Mouse (Mus musculus): Measurements from ENCODE around the gene Chrng.

Chrng gene

DNA sequence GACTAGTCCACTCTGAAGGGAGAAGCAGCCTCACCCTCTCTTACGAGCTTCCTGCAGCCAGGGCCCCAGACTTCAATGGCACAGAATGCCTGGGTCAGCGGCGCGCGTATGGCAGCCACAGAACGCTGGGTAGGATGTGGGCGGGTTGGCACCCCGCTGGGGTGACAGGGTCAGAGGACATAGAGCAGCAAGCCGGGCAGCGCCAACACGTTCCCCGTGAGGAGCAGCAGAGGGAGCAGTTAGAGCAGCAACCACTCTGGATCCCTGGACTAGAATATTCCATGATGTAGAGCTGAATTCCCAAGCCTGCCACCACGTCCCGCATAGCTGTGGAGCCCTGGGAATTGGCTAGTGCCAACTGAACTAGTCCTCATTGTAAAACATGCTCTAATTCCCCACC lies 54.0 kb downstream of the Chrng start:
- peak; percentile 62 to 83 for DNase-seq

DNA sequence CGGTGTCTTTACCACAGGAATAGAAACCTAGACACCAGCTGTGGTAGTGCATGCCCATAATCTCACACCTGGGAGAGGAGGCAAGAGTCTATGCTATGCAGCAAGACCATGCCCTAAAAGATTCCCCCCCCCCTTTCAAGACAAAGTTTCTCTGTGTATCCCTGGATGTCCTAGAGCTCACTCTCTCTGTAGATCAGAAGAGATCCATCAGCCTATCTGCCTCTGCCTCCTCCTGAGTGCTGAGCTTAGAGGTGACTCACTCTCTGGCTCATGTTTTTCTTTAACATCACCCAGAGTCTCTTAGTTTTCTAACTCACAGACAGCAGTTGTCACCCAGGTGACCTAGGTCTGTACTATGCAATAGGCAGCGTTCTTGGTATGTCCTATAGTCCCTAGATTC lies 54.9 kb downstream of the Chrng start:
- no peak for DNase-seq
